Mouse (Mus musculus): ENCODE measurements around the gene Golga4.

GRCm38 (mm10) chr9:118536946-118537345, 30.9 kb downstream of the Golga4 start:
- TF ChIP-seq FLI1 (IDR thresholded peaks at IDR 0.05; ENCODE audit: low read length) (no peak), GATA1 (IDR thresholded peaks at IDR 0.05; ENCODE audit: borderline replicate concordance, low read length) (no peak)
